Mouse (Mus musculus): ENCODE measurements at regions not wholly inside any gene's neighbourhood (a gene's known extent, or its start where the extent isn't known, plus 50 kb on each side); places are given as distances from the start of the nearest gene placed in this dataset.

GRCm38 (mm10) chr8:11914681-11915474 is 74.6 kb downstream of the Tex29 start:
- H3K4me3 ChIP-seq (ENCODE audit: low read depth, low read length): no peak overlapping the region

GRCm38 (mm10) chr8:11915721-11916120 is 75.4 kb downstream of the Tex29 start:
- no peak for TF ChIP-seq CTCF (IDR thresholded peaks at IDR 0.05; ENCODE audit: low read depth)
- no peak for TF ChIP-seq EP300 (IDR thresholded peaks at IDR 0.05; ENCODE audit: low read depth)
- no peaks in the 10 kb centered on the region for H3K9me3 ChIP-seq (replicated peaks; ENCODE audit: control insufficient read depth, low read length)
- H3K36me3 ChIP-seq (replicated peaks; ENCODE audit: control insufficient read depth, insufficient read depth, low read length): no peaks in the 10 kb centered on the region
- 86% methylated on average over 11 of the region's 11 CpGs for WGBS
- no peak overlapping the region for H3K27ac ChIP-seq (ENCODE audit: low read depth)
- DNase-seq (ENCODE audit: low spot score) (no peak), ATAC-seq (ENCODE audit: insufficient read depth, low read depth) (no peak)
- H3K27me3 ChIP-seq (ENCODE audit: control insufficient read depth, insufficient read depth, low read length): peaks cover 11% of the 10 kb centered on the region; the same call in 1 of the 2 replicates
- no peak overlapping the region for H3K4me3 ChIP-seq (ENCODE audit: low read depth, low read length)
- H3K4me1 ChIP-seq (ENCODE audit: control insufficient read depth, insufficient read depth): peaks cover 5% of the 10 kb centered on the region; the same call in 1 of the 2 replicates
- no peak overlapping the region for H3K9ac ChIP-seq (replicated peaks; ENCODE audit: low read depth, low read length)
- no peak overlapping the region for H3K4me2 ChIP-seq (ENCODE audit: low read depth, low read length)

More at GRCm38 (mm10) chr8:11914681-11915474, 74.6 kb downstream of the Tex29 start:
- Histone ChIP-seq H3K4me1 (ENCODE audit: control insufficient read depth, insufficient read depth) (peaks cover under 1% of the 10 kb centered on the region; the same call in 1 of the 2 replicates), H3K9me3 (replicated peaks; ENCODE audit: control insufficient read depth, low read length) (no peaks in the 10 kb centered on the region), H3K9ac (replicated peaks; ENCODE audit: low read depth, low read length) (no peak overlapping the region), H3K36me3 (replicated peaks; ENCODE audit: control insufficient read depth, insufficient read depth, low read length) (no peaks in the 10 kb centered on the region), H3K4me2 (ENCODE audit: low read depth, low read length) (peak overlapping the region; percentile 10; the same call in 1 of the 2 replicates), H3K27ac (ENCODE audit: low read depth) (no peak overlapping the region), H3K27me3 (ENCODE audit: control insufficient read depth, insufficient read depth, low read length) (peaks cover 11% of the 10 kb centered on the region; the same call in 1 of the 2 replicates)
- no peak for ATAC-seq (ENCODE audit: insufficient read depth, low read depth)
- no peak for DNase-seq (ENCODE audit: low spot score)
- TF ChIP-seq EP300 (IDR thresholded peaks at IDR 0.05; ENCODE audit: low read depth): no peak
- TF ChIP-seq CTCF (IDR thresholded peaks at IDR 0.05; ENCODE audit: low read depth): no peak
- 50% methylated on average over 19 of the region's 19 CpGs for WGBS

- Histone ChIP-seq H3K36me3 (replicated peaks; ENCODE audit: control insufficient read depth, insufficient read depth, low read length) (no peaks in the 10 kb centered on the region), H3K9ac (replicated peaks; ENCODE audit: low read depth, low read length) (no peak overlapping the region), H3K4me3 (ENCODE audit: low read depth, low read length) (no peak overlapping the region), H3K4me2 (ENCODE audit: low read depth, low read length) (no peak overlapping the region), H3K27me3 (ENCODE audit: control insufficient read depth, insufficient read depth, low read length) (peaks cover 11% of the 10 kb centered on the region; the same call in 1 of the 2 replicates), H3K4me1 (ENCODE audit: control insufficient read depth, insufficient read depth) (peaks cover 5% of the 10 kb centered on the region; the same call in 1 of the 2 replicates), H3K27ac (ENCODE audit: low read depth) (no peak overlapping the region), H3K9me3 (replicated peaks; ENCODE audit: control insufficient read depth, low read length) (no peaks in the 10 kb centered on the region)
- no peak for DNase-seq (ENCODE audit: low spot score)
- ATAC-seq (ENCODE audit: insufficient read depth, low read depth): peak; percentile 40; the same call in 1 of the 2 replicates
- WGBS: 26% methylated on average over 2 of the region's 2 CpGs
- TF ChIP-seq CTCF (IDR thresholded peaks at IDR 0.05; ENCODE audit: low read depth) (no peak), EP300 (IDR thresholded peaks at IDR 0.05; ENCODE audit: low read depth) (no peak)
These were observed 79.6 kb downstream of the Tex29 start for GRCm38 (mm10) chr8:11919876-11920275.

GRCm38 (mm10) chr8:11923115-11923514 is 82.8 kb downstream of the Tex29 start:
- Histone ChIP-seq H3K36me3 (replicated peaks; ENCODE audit: control insufficient read depth, insufficient read depth, low read length) (no peaks in the 10 kb centered on the region), H3K4me1 (ENCODE audit: control insufficient read depth, insufficient read depth) (peaks cover 5% of the 10 kb centered on the region; the same call in 1 of the 2 replicates), H3K9me3 (replicated peaks; ENCODE audit: control insufficient read depth, low read length) (no peaks in the 10 kb centered on the region), H3K27ac (ENCODE audit: low read depth) (no peak overlapping the region), H3K4me2 (ENCODE audit: low read depth, low read length) (no peak overlapping the region), H3K4me3 (ENCODE audit: low read depth, low read length) (no peak overlapping the region), H3K27me3 (ENCODE audit: control insufficient read depth, insufficient read depth, low read length) (no peaks in the 10 kb centered on the region), H3K9ac (replicated peaks; ENCODE audit: low read depth, low read length) (no peak overlapping the region)
- WGBS: 78% methylated on average over 7 of the region's 7 CpGs
- ATAC-seq (ENCODE audit: insufficient read depth, low read depth): no peak
- DNase-seq (ENCODE audit: low spot score): no peak
- TF ChIP-seq EP300 (IDR thresholded peaks at IDR 0.05; ENCODE audit: low read depth) (no peak), CTCF (IDR thresholded peaks at IDR 0.05; ENCODE audit: low read depth) (no peak)

- Histone ChIP-seq H3K4me1 (ENCODE audit: control insufficient read depth, insufficient read depth) (peaks cover 5% of the 10 kb centered on the region; the same call in 1 of the 2 replicates), H3K9me3 (replicated peaks; ENCODE audit: control insufficient read depth, low read length) (no peaks in the 10 kb centered on the region), H3K27me3 (ENCODE audit: control insufficient read depth, insufficient read depth, low read length) (0 out of 2 replicates have a peak, but pooled peaks cover 4% of the 10 kb centered on the region), H3K9ac (replicated peaks; ENCODE audit: low read depth, low read length) (no peak overlapping the region), H3K36me3 (replicated peaks; ENCODE audit: control insufficient read depth, insufficient read depth, low read length) (no peaks in the 10 kb centered on the region), H3K27ac (ENCODE audit: low read depth) (no peak overlapping the region), H3K4me3 (ENCODE audit: low read depth, low read length) (no peak overlapping the region), H3K4me2 (ENCODE audit: low read depth, low read length) (no peak overlapping the region)
- DNase-seq (ENCODE audit: low spot score) (peak; percentile 56), ATAC-seq (ENCODE audit: insufficient read depth, low read depth) (peak; percentile 39; the same call in 1 of the 2 replicates)
- TF ChIP-seq EP300 (IDR thresholded peaks at IDR 0.05; ENCODE audit: low read depth) (no peak), CTCF (IDR thresholded peaks at IDR 0.05; ENCODE audit: low read depth) (peak; percentile 59)
- 45% methylated on average over 11 of the region's 11 CpGs for WGBS
These were observed 83.9 kb downstream of the Tex29 start for GRCm38 (mm10) chr8:11924165-11924564.
